Mouse (Mus musculus): ENCODE results near the gene Arcn1. TPM values are rescaled to one million over a fixed set of nuclear protein-coding genes. Genes with fewer than 3 reads are reported as not detected.

The Arcn1 gene
- total RNA-seq, 2 experiments from 2014 or later = 112 to 118 TPM

GRCm38 (mm10) chr9:44746666-44747065, 21.0 kb downstream of the Arcn1 start:
- no peak for DNase-seq (ENCODE audit: low spot score in 2 of 2)

- DNase-seq (ENCODE audit: low spot score in 2 of 2) = no peak
Measured at GRCm38 (mm10) chr9:44745371-44745770, 22.3 kb downstream of the Arcn1 start.

- DNase-seq (ENCODE audit: low spot score in 2 of 2) = no peak
Measured at GRCm38 (mm10) chr9:44740663-44741192, 26.9 kb downstream of the Arcn1 start.

- DNase-seq (ENCODE audit: low spot score in 2 of 2) = no peak
Measured at GRCm38 (mm10) chr9:44737240-44737949, 30.2 kb downstream of the Arcn1 start.

GRCm38 (mm10) chr9:44736301-44736700, 31.3 kb downstream of the Arcn1 start:
- no peak for DNase-seq (ENCODE audit: low spot score in 2 of 2)

- DNase-seq (ENCODE audit: low spot score in 2 of 2) = no peak
Measured at GRCm38 (mm10) chr9:44735886-44736285, 31.8 kb downstream of the Arcn1 start.

GRCm38 (mm10) chr9:44734524-44735494, 32.8 kb downstream of the Arcn1 start, which contains the start of gene Phldb1:
Phldb1 (minus strand) TSS chr9:44735198.
- peak in 1 of 2 experiments; percentile 70 for DNase-seq (ENCODE audit: low spot score in 2 of 2)

GRCm38 (mm10) chr9:44733671-44734523, 33.7 kb downstream of the Arcn1 start:
- peak in 1 of 2 experiments; percentile 68 for DNase-seq (ENCODE audit: low spot score in 2 of 2)

- DNase-seq (ENCODE audit: low spot score in 2 of 2) = no peak
Measured at GRCm38 (mm10) chr9:44732921-44733530, 34.6 kb downstream of the Arcn1 start.

- no peak for DNase-seq (ENCODE audit: low spot score in 2 of 2)
Measured at GRCm38 (mm10) chr9:44732130-44732549, 35.5 kb downstream of the Arcn1 start.

- DNase-seq (ENCODE audit: low spot score in 2 of 2) = no peak
Measured at GRCm38 (mm10) chr9:44727441-44727840, 40.2 kb downstream of the Arcn1 start.

GRCm38 (mm10) chr9:44726431-44727146, 41.1 kb downstream of the Arcn1 start:
- DNase-seq (ENCODE audit: low spot score in 2 of 2) = no peak

- peak in 1 of 2 experiments; percentile 13 for DNase-seq (ENCODE audit: low spot score in 2 of 2)
Measured at GRCm38 (mm10) chr9:44724665-44725064, 43.0 kb downstream of the Arcn1 start.

GRCm38 (mm10) chr9:44724223-44724622, 43.4 kb downstream of the Arcn1 start:
- peak in 1 of 2 experiments; percentile 59 for DNase-seq (ENCODE audit: low spot score in 2 of 2)

- DNase-seq (ENCODE audit: low spot score in 2 of 2) = peak in 1 of 2 experiments; percentile 19
Measured at GRCm38 (mm10) chr9:44723521-44724041, 44.1 kb downstream of the Arcn1 start.

- no peak for DNase-seq (ENCODE audit: low spot score in 2 of 2)
Measured at GRCm38 (mm10) chr9:44723008-44723407, 44.6 kb downstream of the Arcn1 start.

- DNase-seq (ENCODE audit: low spot score in 2 of 2) = no peak
Measured at GRCm38 (mm10) chr9:44722575-44722974, 45.1 kb downstream of the Arcn1 start.

GRCm38 (mm10) chr9:44721877-44722186, 45.8 kb downstream of the Arcn1 start:
- no peak for DNase-seq (ENCODE audit: low spot score in 2 of 2)

GRCm38 (mm10) chr9:44721154-44721876, 46.3 kb downstream of the Arcn1 start:
- DNase-seq (ENCODE audit: low spot score in 2 of 2) = peak; percentile 84 to 90
